Mouse (Mus musculus): ENCODE measurements around the gene Stk39. TPM values are rescaled to one million over a fixed set of nuclear protein-coding genes. Genes with fewer than 3 reads are reported as not detected.

The Stk39 gene
- total RNA-seq, 2 experiments from 2014 or later, result 1.9 to 4.1 TPM

DNA sequence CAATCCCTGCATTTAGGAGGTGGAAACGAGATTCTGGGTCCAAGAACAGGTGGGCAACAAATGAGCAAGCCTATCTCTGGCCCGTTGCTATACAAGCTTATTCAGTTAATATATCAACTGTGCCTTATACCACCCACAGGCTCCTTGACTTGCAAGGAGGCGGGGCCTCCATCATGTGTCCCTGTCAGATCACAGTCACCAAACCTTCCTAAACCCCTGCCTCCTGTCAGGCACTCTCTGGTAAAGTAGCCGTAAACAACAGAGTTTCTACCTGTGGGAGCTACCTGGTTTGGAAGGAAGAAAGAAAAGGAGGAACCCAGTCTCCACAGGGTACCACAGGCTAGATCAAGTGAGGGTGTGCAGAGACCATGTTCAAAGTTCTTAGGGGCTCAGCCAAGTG lies 90.2 kb downstream of the Stk39 start:
- Histone ChIP-seq H3K4me3 (no peak overlapping the region), H3K27ac (no peak overlapping the region)
- no peak for DNase-seq
- no peak for TF ChIP-seq CTCF (IDR thresholded peaks at IDR 0.05)
- intact Hi-C loops (cut with DNase I), result no loop called here

GRCm38 (mm10) chr2:68381205-68381604 lies 90.9 kb downstream of the Stk39 start:
- no peak for TF ChIP-seq CTCF (IDR thresholded peaks at IDR 0.05)
- H3K4me3 ChIP-seq, result peak overlapping the region; percentile 19; the same call in 1 of the 2 replicates
- no peak for DNase-seq
- peak overlapping the region; percentile 50 for H3K27ac ChIP-seq
- intact Hi-C loops (cut with DNase I), result no loop called here

DNA sequence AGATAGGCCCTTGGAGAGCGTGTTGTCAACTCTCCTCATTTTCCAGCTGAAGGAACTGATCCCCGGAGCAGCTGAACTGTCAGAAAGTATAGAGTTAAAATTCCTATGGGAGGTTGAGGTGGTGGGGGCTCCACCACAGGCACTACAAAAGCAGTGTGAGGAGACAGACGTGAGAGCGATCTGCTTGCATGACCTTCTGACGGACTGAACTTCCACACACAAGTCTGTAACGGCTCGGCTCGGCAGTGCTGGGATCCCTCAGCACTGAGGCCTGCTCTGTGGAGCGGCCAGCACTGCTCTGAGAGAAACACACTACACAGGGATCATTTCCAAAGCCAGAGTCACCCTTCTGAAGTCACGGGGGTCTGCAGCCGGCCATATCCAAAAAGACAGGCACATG lies 92.4 kb downstream of the Stk39 start:
- no peak overlapping the region for H3K27ac ChIP-seq
- intact Hi-C loops (cut with DNase I), result loop anchor here (5.0 kb wide), 1 partner anchor 93 kb away; the partner anchor contains the start of gene Stk39
- no peak for DNase-seq
- TF ChIP-seq CTCF (IDR thresholded peaks at IDR 0.05), result no peak
- no peak overlapping the region for H3K4me3 ChIP-seq

GRCm38 (mm10) chr2:68378319-68378718 lies 93.7 kb downstream of the Stk39 start:
- TF ChIP-seq CTCF (IDR thresholded peaks at IDR 0.05), result no peak
- intact Hi-C loops (cut with DNase I), result loop anchor here (5.0 kb wide), 1 partner anchor 94 kb away; the partner anchor contains the start of gene Stk39
- Histone ChIP-seq H3K27ac (no peak overlapping the region), H3K4me3 (no peak overlapping the region)
- no peak for DNase-seq

GRCm38 (mm10) chr2:68377251-68377681 lies 94.8 kb downstream of the Stk39 start:
- intact Hi-C loops (cut with DNase I), result loop anchor here (5.0 kb wide), 1 partner anchor 95 kb away; the partner anchor contains the start of gene Stk39
- Histone ChIP-seq H3K27ac (peak overlapping the region; percentile 70), H3K4me3 (no peak overlapping the region)
- DNase-seq, result no peak
- no peak for TF ChIP-seq CTCF (IDR thresholded peaks at IDR 0.05)

- peak; percentile 45 for TF ChIP-seq CTCF (IDR thresholded peaks at IDR 0.05)
- intact Hi-C loops (cut with DNase I), result loop anchor here (5.0 kb wide), 1 partner anchor 96 kb away; the partner anchor contains the start of gene Stk39
- DNase-seq, result peak; percentile 72
- H3K27ac ChIP-seq, result peak overlapping the region; percentile 70
- H3K4me3 ChIP-seq, result peak overlapping the region; percentile 23
These were observed 95.4 kb downstream of the Stk39 start for GRCm38 (mm10) chr2:68376660-68377059.

DNA sequence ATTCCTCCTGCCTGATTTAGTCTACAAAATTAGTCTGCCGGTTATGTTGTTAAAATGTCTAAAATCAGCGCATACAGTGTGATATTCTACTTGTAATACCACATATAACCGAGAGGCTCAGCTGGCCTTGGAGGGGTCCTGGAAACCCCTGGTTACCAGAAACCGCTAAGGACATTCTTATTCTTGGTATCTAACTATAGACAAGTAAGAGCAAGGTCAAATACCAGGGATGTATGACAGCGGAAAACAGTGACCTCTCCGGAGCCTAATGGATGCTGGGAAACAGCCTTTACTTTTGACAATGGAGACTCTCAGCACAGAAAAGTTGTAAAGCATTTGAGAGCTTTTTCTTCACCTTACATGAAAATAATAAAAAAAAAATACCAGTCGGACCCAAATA lies 97.9 kb downstream of the Stk39 start:
- no peak for DNase-seq
- no peak overlapping the region for H3K4me3 ChIP-seq
- TF ChIP-seq CTCF (IDR thresholded peaks at IDR 0.05), result no peak
- H3K27ac ChIP-seq, result no peak overlapping the region
- intact Hi-C loops (cut with DNase I), result no loop called here

GRCm38 (mm10) chr2:68371912-68372311 lies 100.2 kb downstream of the Stk39 start:
- intact Hi-C loops (cut with DNase I), result no loop called here
- Histone ChIP-seq H3K27ac (no peak overlapping the region), H3K4me3 (no peak overlapping the region)
- DNase-seq, result no peak
- TF ChIP-seq CTCF (IDR thresholded peaks at IDR 0.05), result no peak

DNA sequence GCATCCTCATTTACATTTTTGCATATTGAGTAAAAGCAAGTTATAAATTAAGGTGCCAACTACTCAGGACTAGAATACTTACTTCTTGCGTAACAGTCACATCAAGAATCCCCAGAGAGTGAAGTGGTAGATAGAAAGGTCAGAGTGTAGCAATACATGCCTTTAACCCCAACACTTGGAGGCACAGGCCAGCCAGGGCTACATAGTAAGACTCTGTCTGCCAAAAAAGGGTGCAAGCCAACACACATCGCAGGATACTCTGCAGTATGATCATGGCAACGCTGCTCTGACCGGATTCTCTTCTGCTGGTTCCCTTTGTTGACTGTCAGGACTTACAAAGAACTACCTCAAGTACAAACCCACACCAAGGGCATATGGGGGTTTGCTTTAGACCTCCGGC lies 101.7 kb downstream of the Stk39 start:
- Histone ChIP-seq H3K4me3 (no peak overlapping the region), H3K27ac (no peak overlapping the region)
- DNase-seq, result no peak
- intact Hi-C loops (cut with DNase I), result no loop called here
- no peak for TF ChIP-seq CTCF (IDR thresholded peaks at IDR 0.05)

- no peak for DNase-seq
- no peak overlapping the region for H3K27ac ChIP-seq
- no peak for TF ChIP-seq CTCF (IDR thresholded peaks at IDR 0.05)
- intact Hi-C loops (cut with DNase I), result loop anchor here (10.0 kb wide), 1 partner anchor 386 kb away; no protein-coding TSS in a partner anchor
- H3K4me3 ChIP-seq, result no peak overlapping the region
These were observed 103.0 kb downstream of the Stk39 start for GRCm38 (mm10) chr2:68369080-68369479.

DNA sequence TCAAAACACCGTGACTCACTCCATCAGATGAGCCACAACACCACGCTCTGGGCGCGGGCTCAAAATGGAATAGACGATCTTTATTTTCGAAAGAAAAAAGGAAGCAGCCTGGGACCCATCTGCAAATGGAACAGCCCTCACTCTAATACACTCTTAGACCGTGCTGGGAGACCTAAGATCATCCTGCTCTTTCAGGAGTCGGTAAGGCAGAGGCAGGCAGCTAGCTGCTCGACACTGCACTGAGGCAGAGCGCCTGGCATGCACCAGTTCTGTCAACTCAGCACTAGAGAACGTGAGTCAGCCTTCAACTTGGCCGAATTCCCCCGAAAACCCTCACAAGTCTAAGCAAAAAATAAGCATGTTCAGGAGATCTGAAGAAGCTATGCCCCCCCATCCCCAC lies 104.1 kb downstream of the Stk39 start:
- Histone ChIP-seq H3K27ac (no peak overlapping the region), H3K4me3 (no peak overlapping the region)
- DNase-seq, result no peak
- intact Hi-C loops (cut with DNase I), result loop anchor here (10.0 kb wide), 1 partner anchor 387 kb away; no protein-coding TSS in a partner anchor
- TF ChIP-seq CTCF (IDR thresholded peaks at IDR 0.05), result no peak

- no peak overlapping the region for H3K27ac ChIP-seq
- no peak for DNase-seq
- intact Hi-C loops (cut with DNase I), result loop anchor here (10.0 kb wide), 1 partner anchor 388 kb away; no protein-coding TSS in a partner anchor
- no peak for TF ChIP-seq CTCF (IDR thresholded peaks at IDR 0.05)
- no peak overlapping the region for H3K4me3 ChIP-seq
These were observed 105.2 kb downstream of the Stk39 start for GRCm38 (mm10) chr2:68366897-68367193.

GRCm38 (mm10) chr2:68366091-68366896 lies 105.8 kb downstream of the Stk39 start:
- no peak overlapping the region for H3K27ac ChIP-seq
- intact Hi-C loops (cut with DNase I), result loop anchor here (10.0 kb wide), 1 partner anchor 389 kb away; no protein-coding TSS in a partner anchor

More at GRCm38 (mm10) chr2:68366091-68366896, 105.8 kb downstream of the Stk39 start:
- no peak for TF ChIP-seq CTCF (IDR thresholded peaks at IDR 0.05)
- H3K4me3 ChIP-seq, result no peak overlapping the region
- DNase-seq, result no peak
